Mouse (Mus musculus): ENCODE results near the gene Uba3.
A peak's percentile ranks its signal among the peaks of the same experiment; 100 is the strongest.

Uba3 gene

GRCm38 (mm10) chr6:97210191-97210961, 4.9 kb upstream of the Uba3 start, which contains the start of gene Arl6ip5:
TSS of gene Arl6ip5 (plus strand) at chr6:97210689.
- DNase-seq (ENCODE audit: low spot score), result peak; percentile 93

GRCm38 (mm10) chr6:97209751-97210150, 4.3 kb upstream of the Uba3 start:
- no peak for DNase-seq (ENCODE audit: low spot score)

GRCm38 (mm10) chr6:97209201-97209600, 3.8 kb upstream of the Uba3 start:
- DNase-seq (ENCODE audit: low spot score), result no peak

GRCm38 (mm10) chr6:97208406-97208805, 3.0 kb upstream of the Uba3 start:
- peak; percentile 55 for DNase-seq (ENCODE audit: low spot score)

GRCm38 (mm10) chr6:97207085-97207484, 1.6 kb upstream of the Uba3 start:
- DNase-seq (ENCODE audit: low spot score), result no peak

GRCm38 (mm10) chr6:97204952-97205351, 495 bp downstream of the Uba3 start:
- DNase-seq (ENCODE audit: low spot score), result no peak

- DNase-seq (ENCODE audit: low spot score), result no peak
Measured at GRCm38 (mm10) chr6:97204252-97204869, 1.1 kb downstream of the Uba3 start.

GRCm38 (mm10) chr6:97202477-97202876, 3.0 kb downstream of the Uba3 start:
- DNase-seq (ENCODE audit: low spot score), result no peak

- DNase-seq (ENCODE audit: low spot score), result no peak
Measured at GRCm38 (mm10) chr6:97200437-97200836, 5.0 kb downstream of the Uba3 start.

- DNase-seq (ENCODE audit: low spot score), result peak; percentile 26
Measured at GRCm38 (mm10) chr6:97179367-97179828, 26.0 kb downstream of the Uba3 start.

- peak; percentile 97 for DNase-seq (ENCODE audit: low spot score)
Measured at GRCm38 (mm10) chr6:97178491-97179366, 26.7 kb downstream of the Uba3 start, which contains the start of gene Tmf1. TSS of gene Tmf1 (minus strand) at chr6:97179122.

- DNase-seq (ENCODE audit: low spot score), result peak; percentile 21
Measured at GRCm38 (mm10) chr6:97175716-97176115, 29.7 kb downstream of the Uba3 start.

- no peak for DNase-seq (ENCODE audit: low spot score)
Measured at GRCm38 (mm10) chr6:97150156-97150555, 55.3 kb downstream of the Uba3 start.

- no peak for DNase-seq (ENCODE audit: low spot score)
Measured at GRCm38 (mm10) chr6:97149721-97150120, 55.7 kb downstream of the Uba3 start.

GRCm38 (mm10) chr6:97148383-97149251, 56.8 kb downstream of the Uba3 start, which contains the start of gene Eogt:
TSS of gene Eogt (minus strand) at chr6:97149182.
- peak; percentile 90 for DNase-seq (ENCODE audit: low spot score)

GRCm38 (mm10) chr6:97147755-97148382, 57.6 kb downstream of the Uba3 start:
- peak; percentile 35 for DNase-seq (ENCODE audit: low spot score)

GRCm38 (mm10) chr6:97145156-97145555, 60.3 kb downstream of the Uba3 start:
- peak; percentile 82 for DNase-seq (ENCODE audit: low spot score)

GRCm38 (mm10) chr6:97144359-97144758, 61.1 kb downstream of the Uba3 start:
- peak; percentile 76 for DNase-seq (ENCODE audit: low spot score)

- no peak for DNase-seq (ENCODE audit: low spot score)
Measured at GRCm38 (mm10) chr6:97142611-97143010, 62.8 kb downstream of the Uba3 start.

- DNase-seq (ENCODE audit: low spot score), result no peak
Measured at GRCm38 (mm10) chr6:97141811-97142210, 63.6 kb downstream of the Uba3 start.
